Mouse (Mus musculus) lung, postnatal 0 days (tissue): ENCODE measurements around the gene Gm20388.

Experiments used
- CTCF ChIP-seq: IDR thresholded peaks from 2 replicates; pipeline ENCODE4 v1.5.1; 2016; ENCODE audit warnings: antibody characterized with exemption, mild to moderate bottlenecking
- EP300 ChIP-seq: IDR thresholded peaks from 2 replicates; pipeline ENCODE4 v1.6.1; 2016; ENCODE audit warnings: antibody characterized with exemption, mild to moderate bottlenecking, control low read depth

- TF ChIP-seq CTCF: no peak
- no peak for TF ChIP-seq EP300
These were observed 1683.3 kb downstream of the Gm20388 start for GRCm38 (mm10) chr8:121593983-121594382.
